Mouse (Mus musculus): ENCODE measurements around the gene Tnfrsf19.

Gene Tnfrsf19

GRCm38 (mm10) chr14:60957611-60958157, 88.6 kb downstream of the Tnfrsf19 start:
- peak; percentile 52 for DNase-seq

- DNase-seq: no peak
Observed at GRCm38 (mm10) chr14:60937481-60938039, 108.7 kb downstream of the Tnfrsf19 start.

- DNase-seq: no peak
Observed at GRCm38 (mm10) chr14:60935705-60936104, 110.6 kb downstream of the Tnfrsf19 start.

- DNase-seq: no peak
Observed at GRCm38 (mm10) chr14:60926011-60926410, 120.3 kb downstream of the Tnfrsf19 start.

GRCm38 (mm10) chr14:60916661-60917060, 129.6 kb downstream of the Tnfrsf19 start:
- DNase-seq: peak; percentile 81

All from heart, adult 11 months (tissue).